Mouse (Mus musculus) yolk sac, embryonic 10.5 days (tissue): ENCODE results near the gene Ddx23.

Experiments used
- DNase-seq: peaks from one replicate; pipeline ENCODE4 v3.0.0-alpha.2; 2017; ENCODE audit warnings: low spot score

Ddx23 gene

GRCm38 (mm10) chr15:98674994-98675545 is 12.4 kb upstream of the Ddx23 start:
- DNase-seq: no peak

- no peak for DNase-seq
These were observed 11.7 kb upstream of the Ddx23 start for GRCm38 (mm10) chr15:98674284-98674993.

- DNase-seq: no peak
These were observed 11.0 kb upstream of the Ddx23 start for GRCm38 (mm10) chr15:98673732-98674131.

GRCm38 (mm10) chr15:98672592-98672991 is 9.9 kb upstream of the Ddx23 start:
- DNase-seq: no peak

- no peak for DNase-seq
These were observed 1.6 kb upstream of the Ddx23 start for GRCm38 (mm10) chr15:98664042-98664907.

- DNase-seq: no peak
These were observed 512 bp downstream of the Ddx23 start for GRCm38 (mm10) chr15:98662198-98662566.

- DNase-seq: no peak
These were observed 5.5 kb downstream of the Ddx23 start for GRCm38 (mm10) chr15:98656982-98657751.

GRCm38 (mm10) chr15:98652174-98652573 is 10.5 kb downstream of the Ddx23 start:
- DNase-seq: no peak

GRCm38 (mm10) chr15:98651431-98651830 is 11.3 kb downstream of the Ddx23 start:
- no peak for DNase-seq

- DNase-seq: no peak
These were observed 14.6 kb downstream of the Ddx23 start for GRCm38 (mm10) chr15:98648071-98648470.

- DNase-seq: no peak
These were observed 15.4 kb downstream of the Ddx23 start for GRCm38 (mm10) chr15:98647308-98647707.

GRCm38 (mm10) chr15:98646737-98647136 is 16.0 kb downstream of the Ddx23 start:
- no peak for DNase-seq

- DNase-seq: no peak
These were observed 17.4 kb downstream of the Ddx23 start for GRCm38 (mm10) chr15:98645057-98646026.

- no peak for DNase-seq
These were observed 18.3 kb downstream of the Ddx23 start for GRCm38 (mm10) chr15:98644406-98644805.

- DNase-seq: no peak
These were observed 22.5 kb downstream of the Ddx23 start for GRCm38 (mm10) chr15:98640157-98640556.

- no peak for DNase-seq
These were observed 25.5 kb downstream of the Ddx23 start for GRCm38 (mm10) chr15:98637155-98637554.

GRCm38 (mm10) chr15:98636517-98636916 is 26.2 kb downstream of the Ddx23 start:
- no peak for DNase-seq

- DNase-seq: no peak
These were observed 27.3 kb downstream of the Ddx23 start for GRCm38 (mm10) chr15:98635291-98635841.

- peak; percentile 86 for DNase-seq
These were observed 28.1 kb downstream of the Ddx23 start for GRCm38 (mm10) chr15:98634541-98635081.

GRCm38 (mm10) chr15:98633822-98634470 is 28.7 kb downstream of the Ddx23 start:
- no peak for DNase-seq
